8 mouse cellular contexts compared by ENCODE assay signal in the genomic region with DNA sequence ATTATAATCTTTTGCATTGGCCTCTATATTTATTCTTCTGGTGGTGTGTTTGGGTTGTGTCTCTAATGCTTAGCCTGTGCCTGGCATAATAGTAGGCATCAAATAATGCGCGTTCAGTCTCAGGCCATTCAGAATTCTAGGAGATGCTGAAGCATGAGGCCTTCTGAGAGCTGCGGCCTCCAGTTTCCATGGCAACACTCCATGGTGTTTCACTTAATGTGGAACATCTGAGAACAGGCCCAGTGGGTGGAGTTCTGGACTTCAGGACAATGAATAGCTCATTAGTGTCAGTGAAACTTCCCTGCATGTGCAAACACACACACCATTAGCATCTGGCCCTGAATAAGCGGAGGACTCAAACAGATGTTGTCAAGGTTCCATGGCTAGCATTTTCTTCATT.
DNase-seq lines count a peak whose midpoint lies in the region; ATAC-seq and TF ChIP-seq lines count a peak whose summit lies in the region.

No protein-coding gene starts in this region.

- ATAC-seq in midbrain, postnatal 0 days (ENCODE audit: low FRiP score): peak; percentile 79
- no peak for ATAC-seq in intestine, postnatal 0 days

- WGBS in midbrain, postnatal 0 days: 6% methylated on average over 4 of the region's 4 CpGs
- 72% methylated on average over 4 of the region's 4 CpGs for WGBS in intestine, postnatal 0 days

- no peaks in the 10 kb centered on the region for H3K36me3 ChIP-seq in midbrain, postnatal 0 days (ENCODE audit: insufficient read depth, low read length)
- H3K36me3 ChIP-seq in intestine, postnatal 0 days (ENCODE audit: control insufficient read depth, insufficient read depth): no peaks in the 10 kb centered on the region

- TF ChIP-seq CTCF in midbrain, postnatal 0 days (IDR thresholded peaks at IDR 0.05): no peak
- TF ChIP-seq CTCF in intestine, postnatal 0 days (IDR thresholded peaks at IDR 0.05; ENCODE audit: low read depth): no peak

- intact Hi-C loops in heart, postnatal 25 days (cut with DNase I): no loop called here

- no peaks in the 10 kb centered on the region for H3K9me3 ChIP-seq in midbrain, postnatal 0 days (ENCODE audit: low read length)
- no peaks in the 10 kb centered on the region for H3K9me3 ChIP-seq in intestine, postnatal 0 days (ENCODE audit: control insufficient read depth)

- no peak overlapping the region for H3K9ac ChIP-seq in midbrain, postnatal 0 days (replicated peaks; ENCODE audit: low read length, poor library complexity, severe bottlenecking)
- no peak overlapping the region for H3K9ac ChIP-seq in intestine, postnatal 0 days (ENCODE audit: low read depth, low read length)

- H3K4me2 ChIP-seq in midbrain, postnatal 0 days (ENCODE audit: low read depth, low read length, poor library complexity, severe bottlenecking): no peak overlapping the region
- H3K4me2 ChIP-seq in intestine, postnatal 0 days (replicated peaks; ENCODE audit: low read depth): no peak overlapping the region

- no peak overlapping the region for H3K4me3 ChIP-seq in midbrain, postnatal 0 days (ENCODE audit: low read depth, low read length)
- no peak overlapping the region for H3K4me3 ChIP-seq in intestine, postnatal 0 days (ENCODE audit: low read depth, low read length)

- H3K4me1 ChIP-seq in midbrain, postnatal 0 days (ENCODE audit: insufficient read depth, low read length): peaks cover 3% of the 10 kb centered on the region; the same call in 1 of the 2 replicates
- H3K4me1 ChIP-seq in intestine, postnatal 0 days (replicated peaks; ENCODE audit: control insufficient read depth, insufficient read depth, low read length): no peaks in the 10 kb centered on the region

- DNase-seq in heart, adult 18-20 months: peak; percentile 27 to 52
- no peak for DNase-seq in heart, postnatal 25 days (ENCODE audit: low spot score)
- DNase-seq in forelimb bud, embryonic 11.5 days (ENCODE audit: low read depth, low spot score): peak; percentile 93
- peak; percentile 63 for DNase-seq in layer of hippocampus, adult 9-11 months
- peak; percentile 87 for DNase-seq in midbrain, postnatal 0 days (ENCODE audit: low spot score)
- no peak for DNase-seq in thymus, postnatal 25 days
- no peak for DNase-seq in cerebellum, postnatal 36 days

- H3K27me3 ChIP-seq in midbrain, postnatal 0 days (ENCODE audit: insufficient read depth, low read length): no peaks in the 10 kb centered on the region
- H3K27me3 ChIP-seq in intestine, postnatal 0 days (replicated peaks; ENCODE audit: control insufficient read depth, insufficient read depth, low read length): no peaks in the 10 kb centered on the region

- 0 out of 2 replicates have a peak overlapping the region, but pooled peaks have one; percentile 43 for H3K27ac ChIP-seq in midbrain, postnatal 0 days (ENCODE audit: low read depth, low read length)
- H3K27ac ChIP-seq in intestine, postnatal 0 days (ENCODE audit: low read depth, low read length): no peak overlapping the region

Comparison
In these comparisons a context has a peak if more than half of its experiments do, and no peak if none do; other contexts are left out.
1. DNase-seq: peak in heart, adult 18-20 months (2 of 2), forelimb bud, embryonic 11.5 days (single experiment), layer of hippocampus, adult 9-11 months (single experiment) and midbrain, postnatal 0 days (single experiment); none in heart, postnatal 25 days (single experiment), thymus, postnatal 25 days (single experiment) and cerebellum, postnatal 36 days (0 of 2).